Comparison of ENCODE assay signal across 13 mouse cellular contexts in the genomic region with DNA sequence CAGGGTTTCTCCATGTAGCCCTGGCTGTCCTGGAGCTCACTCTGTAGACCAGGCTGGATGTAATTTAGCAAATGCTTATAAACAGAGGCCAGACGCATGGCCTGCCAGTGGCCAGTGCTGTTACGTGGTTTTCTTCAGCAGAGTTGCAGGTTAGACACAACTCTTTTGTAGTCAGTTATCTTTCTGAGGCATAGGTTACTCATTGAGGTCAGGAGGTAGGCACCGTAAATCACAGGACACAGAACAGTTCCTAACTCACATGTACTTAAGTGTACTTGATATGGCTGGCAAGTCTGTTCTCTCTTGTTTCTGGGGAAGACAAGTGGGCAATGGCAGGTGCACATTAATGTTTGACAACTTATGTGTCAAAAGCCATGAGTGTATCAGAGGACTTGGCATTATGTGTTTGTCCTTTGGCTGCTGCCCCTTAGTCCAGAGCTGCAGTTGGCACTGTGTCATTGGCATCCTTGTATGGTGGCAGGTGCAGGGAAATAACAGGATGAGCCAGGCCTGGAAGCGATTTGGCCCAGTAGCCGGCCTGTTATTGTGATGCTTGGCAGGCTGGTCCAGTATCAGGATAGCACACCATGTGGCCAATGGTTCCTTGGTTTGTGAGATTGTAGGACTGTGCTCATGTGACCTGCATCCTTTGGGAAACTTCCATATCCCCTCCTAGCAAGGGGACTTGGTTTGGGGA. TPM values are rescaled to one million over a fixed set of nuclear protein-coding genes. Genes with fewer than 3 reads are reported as not detected.
DNase-seq lines count a peak whose midpoint lies in the region; ATAC-seq and TF ChIP-seq lines count a peak whose summit lies in the region.
"Had no signal": no experiment of that assay in that cellular context is flagged by ENCODE, and none has a peak within 500 bp of the region (broad histone marks: within the 10 kb centered on the region; RNA-seq: fewer than 3 reads in every experiment).

No protein-coding gene starts in this region.

- no peaks in the 10 kb centered on the region for H3K27me3 ChIP-seq in forebrain, postnatal 0 days (ENCODE audit: insufficient read depth, low read length)
- no peaks in the 10 kb centered on the region for H3K27me3 ChIP-seq in forebrain, embryonic 13.5 days
- H3K27me3 ChIP-seq: embryonic facial prominence, embryonic 15.5 days; heart, embryonic 12.5 days; limb, embryonic 13.5 days had no signal

- no peak overlapping the region for H3K27ac ChIP-seq in forebrain, postnatal 0 days (ENCODE audit: low read depth, low read length)
- H3K27ac ChIP-seq in forebrain, embryonic 13.5 days, result no peak overlapping the region
- H3K27ac ChIP-seq: embryonic facial prominence, embryonic 15.5 days; limb, embryonic 13.5 days had no signal

- no peaks in the 10 kb centered on the region for H3K9me3 ChIP-seq in forebrain, postnatal 0 days (ENCODE audit: low read length)
- no peaks in the 10 kb centered on the region for H3K9me3 ChIP-seq in forebrain, embryonic 13.5 days (replicated peaks)
- H3K9me3 ChIP-seq: embryonic facial prominence, embryonic 15.5 days; heart, embryonic 12.5 days; limb, embryonic 13.5 days had no signal

- no peaks in the 10 kb centered on the region for H3K36me3 ChIP-seq in forebrain, postnatal 0 days (ENCODE audit: insufficient read depth)
- peaks cover 21% of the 10 kb centered on the region for H3K36me3 ChIP-seq in forebrain, embryonic 13.5 days (ENCODE audit: poor library complexity, severe bottlenecking)

- H3K4me1 ChIP-seq in forebrain, postnatal 0 days (ENCODE audit: insufficient read depth), result no peaks in the 10 kb centered on the region
- peaks cover 5% of the 10 kb centered on the region for H3K4me1 ChIP-seq in forebrain, embryonic 13.5 days

- TF ChIP-seq CTCF in forebrain, postnatal 0 days (IDR thresholded peaks at IDR 0.05; ENCODE audit: low read depth), result no peak

- WGBS in forebrain, postnatal 0 days, result 82% methylated on average over 5 of the region's 5 CpGs
- 91% methylated on average over 5 of the region's 5 CpGs for WGBS in forebrain, embryonic 13.5 days

- H3K4me2 ChIP-seq in forebrain, postnatal 0 days (ENCODE audit: low read depth), result no peak overlapping the region
- no peak overlapping the region for H3K4me2 ChIP-seq in forebrain, embryonic 13.5 days
- H3K4me2 ChIP-seq: embryonic facial prominence, embryonic 15.5 days; heart, embryonic 12.5 days; limb, embryonic 13.5 days had no signal

- peak; percentile 33 for DNase-seq in forebrain, postnatal 0 days
- peak; percentile 14 for DNase-seq in layer of hippocampus, adult 9-11 months
- DNase-seq in layer of hippocampus, adult 9-10 months (ENCODE audit: low spot score), result no peak
- peak; percentile 52 for DNase-seq in Muller cell, postnatal 12 days (ENCODE audit: inconsistent ontology term)
- peak; percentile 97 for DNase-seq in cerebellum, postnatal 10 days
- no peak for DNase-seq in thymus, postnatal 10 days (ENCODE audit: low spot score in 2 of 2)
- no peak for DNase-seq in right cerebral cortex, postnatal 14 days
- DNase-seq: adrenal gland, postnatal 25 days; lung, postnatal 14 days had no signal

- no peak overlapping the region for H3K4me3 ChIP-seq in forebrain, postnatal 0 days (ENCODE audit: low read depth, low read length)
- no peak overlapping the region for H3K4me3 ChIP-seq in forebrain, embryonic 13.5 days
- H3K4me3 ChIP-seq: embryonic facial prominence, embryonic 15.5 days; heart, embryonic 12.5 days; limb, embryonic 13.5 days had no signal

- H3K9ac ChIP-seq in forebrain, postnatal 0 days, result no peak overlapping the region
- H3K9ac ChIP-seq in forebrain, embryonic 13.5 days, result no peak overlapping the region
- H3K9ac ChIP-seq: embryonic facial prominence, embryonic 15.5 days; heart, embryonic 12.5 days; limb, embryonic 13.5 days had no signal

- peak; percentile 68 for ATAC-seq in forebrain, postnatal 0 days
- no peak for ATAC-seq in forebrain, embryonic 13.5 days

RNA-seq across cellular contexts. Expression of gene Mthfd1l, which starts 6.0 kb away (rescaled TPM):
- 8.0 and 9.1 TPM in 2 replicates for total RNA-seq in forebrain, postnatal 0 days (2014; rRNA removed)
- polyA plus RNA-seq in forebrain, postnatal 0 days (2015; fragmentation: Nextera tagmentation; extraction: Ambion mirVana), result 5.1 and 5.9 TPM in 2 replicates
- polyA plus RNA-seq in forebrain, embryonic 13.5 days (2015; fragmentation: Nextera tagmentation; extraction: Ambion mirVana), result 5.2 and 6.4 TPM in 2 replicates

Comparison
In these comparisons a context has a peak if more than half of its experiments do, and no peak if none do; other contexts are left out.
1. DNase-seq: peak in forebrain, postnatal 0 days (single experiment), layer of hippocampus, adult 9-11 months (single experiment), Muller cell, postnatal 12 days (single experiment) and cerebellum, postnatal 10 days (2 of 2); none in layer of hippocampus, adult 9-10 months (single experiment), thymus, postnatal 10 days (0 of 2) and right cerebral cortex, postnatal 14 days (single experiment).